Mouse (Mus musculus) liver, adult 2 months (tissue): ENCODE measurements around the gene AA986860.

Source experiments
- CTCF ChIP-seq: fragments of 200-500 bp; IDR thresholded peaks from 2 replicates; pipeline ENCODE4 v1.5.1; 2011; ENCODE audit warnings: low read depth, low read length, control low read depth
- POLR2A ChIP-seq: fragments of 200-500 bp; IDR thresholded peaks from 2 replicates; pipeline ENCODE4 v1.6.1; 2011; ENCODE audit warnings: low read length, control low read depth; ENCODE audit not compliant: insufficient read depth; ENCODE audit errors: extremely low read depth

GRCm38 (mm10) chr1:130701976-130702375 lies 29.8 kb upstream of the AA986860 start:
- no peak for TF ChIP-seq CTCF
- no peak for TF ChIP-seq POLR2A
